Mouse (Mus musculus) heart, embryonic 12.5 days (tissue): ENCODE measurements around the gene Gm11564. TPM values are rescaled to one million over a fixed set of nuclear protein-coding genes. Genes with fewer than 3 reads are reported as not detected.
"Not testable (repeated sequence)": the region's sequence is repeated elsewhere in the genome, so short reads cannot be mapped to it uniquely, and the experiment has no call there.

Experiments used
- ATAC-seq: fragments of 200-750 bp; cut with Nextera tagmentation; 2 replicates; pipeline ENCODE4 v1.8.0; 2017; ENCODE audit warnings: moderate TSS enrichment, moderate library complexity; ENCODE audit not compliant: insufficient number of reproducible peaks, low FRiP score
- H3K27ac ChIP-seq: fragments of 300-500 bp; sonication (generic); 2 replicates; pipeline ENCODE4 v1.5.1; 2016; ENCODE audit warnings: mild to moderate bottlenecking, moderate library complexity; ENCODE audit not compliant: poor library complexity, severe bottlenecking
- H3K27me3 ChIP-seq: fragments of 300-500 bp; sonication (generic); replicated peaks from 2 replicates; pipeline ENCODE4 v1.6.1; 2016; ENCODE audit warnings: mild to moderate bottlenecking, moderate library complexity
- H3K36me3 ChIP-seq: fragments of 300-500 bp; sonication (generic); 2 replicates; pipeline ENCODE4 v1.6.1; 2016; ENCODE audit warnings: mild to moderate bottlenecking, moderate library complexity
- H3K4me1 ChIP-seq: fragments of 300-500 bp; sonication (generic); replicated peaks from 2 replicates; pipeline ENCODE4 v1.6.1; 2016; ENCODE audit warnings: mild to moderate bottlenecking
- H3K4me2 ChIP-seq: fragments of 300-500 bp; sonication (generic); 2 replicates; pipeline ENCODE4 v1.6.1; 2016; ENCODE audit warnings: mild to moderate bottlenecking, moderate library complexity
- H3K4me3 ChIP-seq: fragments of 300-500 bp; sonication (generic); 2 replicates; pipeline ENCODE4 v1.5.1; 2016; ENCODE audit warnings: mild to moderate bottlenecking
- H3K9ac ChIP-seq: fragments of 300-500 bp; sonication (generic); 2 replicates; pipeline ENCODE4 v1.6.1; 2016; ENCODE audit warnings: mild to moderate bottlenecking, moderate library complexity
- H3K9me3 ChIP-seq: fragments of 300-500 bp; sonication (generic); replicated peaks from 2 replicates; pipeline ENCODE4 v1.6.1; 2016; ENCODE audit warnings: mild to moderate bottlenecking, moderate library complexity
- whole genome bisulfite sequencing: fragments of 180-500 bp; shearing (Covaris S2); methylation state at CpG from one replicate; pipeline ENCODE4 v1.1.7; 2016; 5-methylcytosine and 5-hydroxymethylcytosine counted together
- polyA plus RNA-seq: library from polyadenylated mRNA; unstranded; fragments of >200 nt; fragmentation: Nextera tagmentation; extraction: Ambion mirVana; gene quantifications from 2 replicates; pipeline ENCODE4 v1.2.1, GENCODE M21; 2016

Gene Gm11564
- polyA plus RNA-seq, 1 experiment from 2014 or later, result not detected

- Histone ChIP-seq H3K36me3 (no peaks in the 10 kb centered on the region), H3K9me3 (no peaks in the 10 kb centered on the region), H3K4me2 (no peak within 1 kb of the TSS), H3K27ac (no peak within 1 kb of the TSS), H3K27me3 (no peaks in the 10 kb centered on the region; the same call in 1 of the 2 replicates), H3K4me1 (no peaks in the 10 kb centered on the region), H3K9ac (no peak within 1 kb of the TSS), H3K4me3 (no peak within 1 kb of the TSS)
- no peak for ATAC-seq
- WGBS, result 70% methylated on average over 2 of the region's 2 CpGs
These were observed 22.1 kb downstream of the Gm11564 start, which contains the start of gene Gm11596 for GRCm38 (mm10) chr11:99793367-99793766. TSS of gene Gm11596 (minus strand) at chr11:99793467.

GRCm38 (mm10) chr11:99784900-99785299 is 30.6 kb downstream of the Gm11564 start, which contains the start of gene Krtap4-9:
TSS of gene Krtap4-9 (plus strand) at chr11:99785200.
- H3K27ac ChIP-seq, H3K9me3 ChIP-seq, H3K4me1 ChIP-seq, H3K27me3 ChIP-seq, H3K36me3 ChIP-seq, H3K4me3 ChIP-seq, H3K9ac ChIP-seq, H3K4me2 ChIP-seq, ATAC-seq: not testable (repeated sequence)

GRCm38 (mm10) chr11:99780604-99781003 is 34.9 kb downstream of the Gm11564 start, which contains the start of gene Krtap4-8:
TSS of gene Krtap4-8 (minus strand) at chr11:99780704.
- Histone ChIP-seq H3K4me3 (no peak within 1 kb of the TSS), H3K9me3 (no peaks in the 10 kb centered on the region), H3K4me2 (no peak within 1 kb of the TSS), H3K36me3 (no peaks in the 10 kb centered on the region), H3K27ac (no peak within 1 kb of the TSS), H3K4me1 (peaks cover 5% of the 10 kb centered on the region; the same call in 1 of the 2 replicates), H3K9ac (no peak within 1 kb of the TSS), H3K27me3 (no peaks in the 10 kb centered on the region)
- 87% methylated on average over 2 of the region's 2 CpGs for WGBS
- no peak for ATAC-seq

GRCm38 (mm10) chr11:99778401-99778800 is 37.1 kb downstream of the Gm11564 start:
- Histone ChIP-seq H3K9ac (no peak overlapping the region), H3K36me3 (no peaks in the 10 kb centered on the region), H3K27me3 (no peaks in the 10 kb centered on the region), H3K9me3 (no peaks in the 10 kb centered on the region), H3K4me3 (no peak overlapping the region), H3K4me1 (peaks cover 5% of the 10 kb centered on the region; the same call in 1 of the 2 replicates), H3K27ac (no peak overlapping the region), H3K4me2 (no peak overlapping the region)
- 68% methylated on average over 7 of the region's 7 CpGs for WGBS
- no peak for ATAC-seq

- H3K36me3 ChIP-seq, H3K4me2 ChIP-seq, H3K27me3 ChIP-seq, H3K4me3 ChIP-seq, H3K9ac ChIP-seq, H3K27ac ChIP-seq, ATAC-seq, H3K4me1 ChIP-seq, H3K9me3 ChIP-seq: not testable (repeated sequence)
These were observed 42.7 kb downstream of the Gm11564 start, which contains the start of gene Gm11595 for GRCm38 (mm10) chr11:99772813-99773212. TSS of gene Gm11595 (minus strand) at chr11:99772913.

- 72% methylated on average over 2 of the region's 2 CpGs for WGBS
- 0 out of 2 replicates have a peak, but pooled peaks cover 4% of the 10 kb centered on the region for H3K27me3 ChIP-seq
- ATAC-seq, result no peak
- H3K4me1 ChIP-seq, result no peaks in the 10 kb centered on the region
- H3K27ac ChIP-seq, result no peak overlapping the region
- H3K4me2 ChIP-seq, result no peak overlapping the region
- H3K9ac ChIP-seq, result no peak overlapping the region
- no peaks in the 10 kb centered on the region for H3K36me3 ChIP-seq
- no peaks in the 10 kb centered on the region for H3K9me3 ChIP-seq
- no peak overlapping the region for H3K4me3 ChIP-seq
These were observed 47.1 kb downstream of the Gm11564 start for GRCm38 (mm10) chr11:99768410-99768809.

Other genes with a start within 250 kb of the Gm11564 start
- gene Krtap3-1, start 249.0 kb downstream of the Gm11564 start, polyA plus RNA-seq, result not detected in 2 replicates
- gene Krtap1-5, start 234.7 kb downstream of the Gm11564 start, polyA plus RNA-seq, result not detected in 2 replicates
- gene Krtap1-4, start 232.0 kb downstream of the Gm11564 start, polyA plus RNA-seq, result not detected in 2 replicates
- not detected in 2 replicates for gene Krtap1-3, start 224.3 kb downstream of the Gm11564 start, polyA plus RNA-seq
- not detected in 2 replicates for gene Krtap9-3, start 217.6 kb downstream of the Gm11564 start, polyA plus RNA-seq
- gene Gm11938, start 212.4 kb downstream of the Gm11564 start, polyA plus RNA-seq, result not detected in 2 replicates
- not detected in 2 replicates for gene Gm11937, start 205.5 kb downstream of the Gm11564 start, polyA plus RNA-seq
- not detected in 2 replicates for gene Krtap2-4, start 200.8 kb downstream of the Gm11564 start, polyA plus RNA-seq
- gene Gm11562, start 195.2 kb downstream of the Gm11564 start, polyA plus RNA-seq, result not detected in 2 replicates
- gene Krtap4-1, start 187.4 kb downstream of the Gm11564 start, polyA plus RNA-seq, result not detected in 2 replicates
- not detected in 2 replicates for gene Krtap4-2, start 180.6 kb downstream of the Gm11564 start, polyA plus RNA-seq
- gene Krtap4-7, start 171.6 kb downstream of the Gm11564 start, polyA plus RNA-seq, result not detected in 2 replicates
- not detected in 2 replicates for gene Gm11555, start 165.4 kb downstream of the Gm11564 start, polyA plus RNA-seq
- gene Gm11563, start 156.7 kb downstream of the Gm11564 start, polyA plus RNA-seq, result not detected in 2 replicates
- not detected in 2 replicates for gene Krtap4-6, start 149.7 kb downstream of the Gm11564 start, polyA plus RNA-seq
- not detected in 2 replicates for gene Gm14190, start 124.9 kb downstream of the Gm11564 start, polyA plus RNA-seq
- gene Gm14180, start 81.4 kb downstream of the Gm11564 start, polyA plus RNA-seq, result not detected in 2 replicates
- gene Gm11595, start 42.8 kb downstream of the Gm11564 start, polyA plus RNA-seq, result not detected in 2 replicates
- gene Krtap4-8, start 35.0 kb downstream of the Gm11564 start, polyA plus RNA-seq, result not detected in 2 replicates
- not detected in 2 replicates for gene Krtap4-9, start 30.5 kb downstream of the Gm11564 start, polyA plus RNA-seq
- gene Gm11596, start 22.2 kb downstream of the Gm11564 start, polyA plus RNA-seq, result not detected in 2 replicates
- not detected in 2 replicates for gene Gm11569, start 16.7 kb downstream of the Gm11564 start, polyA plus RNA-seq
- gene Gm11554, start 11.2 kb downstream of the Gm11564 start, polyA plus RNA-seq, result not detected in 2 replicates
- gene Krtap4-13, start 5.8 kb downstream of the Gm11564 start, polyA plus RNA-seq, result not detected in 2 replicates
- not detected in 2 replicates for gene 2300003K06Rik, start 22.4 kb upstream of the Gm11564 start, polyA plus RNA-seq
- not detected in 2 replicates for gene Krtap4-16, start 35.9 kb upstream of the Gm11564 start, polyA plus RNA-seq
- gene Gm11568, start 42.3 kb upstream of the Gm11564 start, polyA plus RNA-seq, result not detected in 2 replicates
- not detected in 2 replicates for gene Gm11559, start 48.8 kb upstream of the Gm11564 start, polyA plus RNA-seq
- not detected in 2 replicates for gene Krtap9-1, start 57.7 kb upstream of the Gm11564 start, polyA plus RNA-seq
- not detected in 2 replicates for gene Gm11567, start 63.5 kb upstream of the Gm11564 start, polyA plus RNA-seq
- not detected in 2 replicates for gene Krtap31-1, start 92.3 kb upstream of the Gm11564 start, polyA plus RNA-seq
- gene Gm11565, start 99.1 kb upstream of the Gm11564 start, polyA plus RNA-seq, result not detected in 2 replicates
- not detected in 2 replicates for gene Krtap31-2, start 120.6 kb upstream of the Gm11564 start, polyA plus RNA-seq
- not detected in 2 replicates for gene Krtap9-5, start 132.8 kb upstream of the Gm11564 start, polyA plus RNA-seq
- not detected in 2 replicates for gene Krtap29-1, start 163.4 kb upstream of the Gm11564 start, polyA plus RNA-seq
- gene Krtap16-1, start 170.9 kb upstream of the Gm11564 start, polyA plus RNA-seq, result not detected in 2 replicates
- not detected in 2 replicates for gene Krtap17-1, start 178.3 kb upstream of the Gm11564 start, polyA plus RNA-seq
- gene Krt33a, start 200.5 kb upstream of the Gm11564 start, polyA plus RNA-seq, result not detected in 2 replicates
- gene Krt33b, start 214.2 kb upstream of the Gm11564 start, polyA plus RNA-seq, result not detected in 2 replicates
- gene Krt34, start 225.9 kb upstream of the Gm11564 start, polyA plus RNA-seq, result not detected in 2 replicates
- gene Krt31, start 234.9 kb upstream of the Gm11564 start, polyA plus RNA-seq, result not detected in 2 replicates